Mouse (Mus musculus): ENCODE results near the gene Kbtbd3.

- no peak for TF ChIP-seq CHD2 (IDR thresholded peaks at IDR 0.05; ENCODE audit: low read depth, low read length)
- no peak for TF ChIP-seq ZNF384 (IDR thresholded peaks at IDR 0.05; ENCODE audit: low read depth, low read length)
Observed at GRCm38 (mm10) chr9:4260746-4261090, 48.9 kb upstream of the Kbtbd3 start.
